Mouse (Mus musculus) myocyte (in vitro differentiated cells): ENCODE measurements around the gene Ift43.

Source experiments
- E2F4 ChIP-seq: IDR thresholded peaks from one replicate; pipeline ENCODE4 v1.6.1; 2011; ENCODE audit warnings: mild to moderate bottlenecking, control low read depth, moderate library complexity; ENCODE audit not compliant: insufficient read depth
- MAX ChIP-seq: IDR thresholded peaks from one replicate; pipeline ENCODE4 v1.6.1; 2011; ENCODE audit warnings: low read depth, mild to moderate bottlenecking, control low read depth
- MYOG ChIP-seq, 3 experiments: IDR thresholded peaks; one replicate each; pipeline ENCODE4 v1.6.1; 2011; ENCODE audit warnings: control low read depth in 2 of 3, low read depth in 2 of 3, mild to moderate bottlenecking in 2 of 3; ENCODE audit not compliant: insufficient read length in 2 of 3, control insufficient read depth in 1 of 3, insufficient read depth in 1 of 3
- POLR2A ChIP-seq: IDR thresholded peaks from one replicate; pipeline ENCODE4 v1.6.1; 2011; ENCODE audit warnings: low read depth, mild to moderate bottlenecking, control low read depth, moderate library complexity; ENCODE audit not compliant: insufficient read length
- POLR2AphosphoS2 ChIP-seq: IDR thresholded peaks from one replicate; pipeline ENCODE4 v1.6.1; 2011; ENCODE audit warnings: low read depth, control low read depth; ENCODE audit not compliant: insufficient read length
- REST ChIP-seq: IDR thresholded peaks from one replicate; pipeline ENCODE4 v1.6.1; 2011; ENCODE audit warnings: mild to moderate bottlenecking, control low read depth, moderate library complexity; ENCODE audit not compliant: insufficient read depth, insufficient read length

- no peak for TF ChIP-seq POLR2A
- TF ChIP-seq E2F4, result no peak
- TF ChIP-seq REST, result no peak
- TF ChIP-seq MYOG (IDR thresholded peaks at IDR 0.05; ENCODE audit: control insufficient read depth in 1 of 3, insufficient read depth in 1 of 3, insufficient read length in 2 of 3, low read depth in 2 of 3), result no peak
- TF ChIP-seq MAX, result no peak
- no peak for TF ChIP-seq POLR2AphosphoS2
Observed at GRCm38 (mm10) chr12:86046776-86047175, 35.6 kb upstream of the Ift43 start.
